Mouse (Mus musculus) liver, embryonic 15.5 days (tissue): ENCODE results near the gene Efcab9. TPM values are rescaled to one million over a fixed set of nuclear protein-coding genes. Genes with fewer than 3 reads are reported as not detected.

ENCODE experiments used
- ATAC-seq: fragments of 200-750 bp; cut with Nextera tagmentation; 2 replicates; pipeline ENCODE4 v1.8.0; 2017; ENCODE audit warnings: moderate number of reproducible peaks, mild to moderate bottlenecking, moderate library complexity; ENCODE audit not compliant: insufficient read depth
- H3K27ac ChIP-seq: fragments of 300-500 bp; sonication (generic); replicated peaks from 2 replicates; pipeline ENCODE4 v1.5.1; 2015; ENCODE audit warnings: mild to moderate bottlenecking, inconsistent platforms
- H3K27me3 ChIP-seq: fragments of 300-500 bp; sonication (generic); 2 replicates; pipeline ENCODE4 v1.6.1; 2015; ENCODE audit warnings: mild to moderate bottlenecking, inconsistent platforms
- H3K36me3 ChIP-seq: fragments of 300-500 bp; sonication (generic); replicated peaks from 2 replicates; pipeline ENCODE4 v1.6.1; 2015; ENCODE audit warnings: moderate library complexity, mild to moderate bottlenecking, inconsistent platforms
- H3K4me1 ChIP-seq: fragments of 300-500 bp; sonication (generic); replicated peaks from 2 replicates; pipeline ENCODE4 v1.6.1; 2015; ENCODE audit warnings: inconsistent platforms
- H3K4me2 ChIP-seq: fragments of 300-500 bp; sonication (generic); 2 replicates; pipeline ENCODE4 v1.6.1; 2015; ENCODE audit warnings: moderate library complexity, mild to moderate bottlenecking, inconsistent platforms
- H3K4me3 ChIP-seq: fragments of 300-500 bp; sonication (generic); replicated peaks from 2 replicates; pipeline ENCODE4 v1.5.1; 2015; ENCODE audit warnings: mild to moderate bottlenecking, inconsistent platforms
- H3K9ac ChIP-seq: fragments of 300-500 bp; sonication (generic); 2 replicates; pipeline ENCODE4 v1.6.1; 2015; ENCODE audit warnings: moderate library complexity, mild to moderate bottlenecking, inconsistent platforms
- H3K9me3 ChIP-seq: fragments of 300-500 bp; sonication (generic); replicated peaks from 2 replicates; pipeline ENCODE4 v1.6.1; 2016; ENCODE audit warnings: inconsistent platforms
- WGBS: fragments of 180-500 bp; shearing (Covaris S2); methylation state at CpG from one replicate; pipeline ENCODE4 v1.1.7; 2015; ENCODE audit warnings: mixed read lengths; ENCODE audit not compliant: insufficient replicate concordance; 5-methylcytosine and 5-hydroxymethylcytosine counted together
- polyA plus RNA-seq: library from polyadenylated mRNA; unstranded; fragments of >200 nt; fragmentation: Nextera tagmentation; extraction: Ambion mirVana; gene quantifications from 2 replicates; pipeline ENCODE4 v1.2.1, GENCODE M21; 2015

Gene Efcab9
- polyA plus RNA-seq, 1 experiment from 2014 or later = 0.41 TPM

DNA sequence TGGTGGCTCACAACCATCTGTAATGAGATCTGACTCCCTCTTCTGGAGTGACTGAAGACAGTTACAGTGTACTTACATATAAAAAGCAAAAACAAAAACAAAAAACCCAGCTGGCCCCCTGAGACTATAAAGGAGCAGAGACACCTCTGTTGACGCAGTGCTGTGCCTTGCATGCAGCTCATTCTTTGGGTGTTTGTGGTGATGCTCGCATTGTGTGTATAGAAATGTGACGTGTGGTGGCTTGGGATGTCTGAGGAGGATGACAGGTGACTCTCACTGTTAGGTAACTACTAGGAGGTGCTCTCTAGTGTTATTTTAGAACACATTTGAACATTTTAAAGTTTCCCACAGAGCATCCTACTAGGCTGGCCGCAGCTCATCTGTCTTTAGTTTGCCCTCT lies 3.8 kb upstream of the Efcab9 start:
- Histone ChIP-seq H3K27me3 (no peaks in the 10 kb centered on the region), H3K9ac (no peak overlapping the region), H3K4me2 (0 out of 2 replicates have a peak overlapping the region, but pooled peaks have one; percentile 6), H3K36me3 (0 out of 2 replicates have a peak, but pooled peaks cover 5% of the 10 kb centered on the region), H3K9me3 (no peaks in the 10 kb centered on the region), H3K4me3 (no peak overlapping the region), H3K27ac (no peak overlapping the region), H3K4me1 (peaks cover 87% of the 10 kb centered on the region)
- 81% methylated on average over 4 of the region's 4 CpGs for WGBS
- no peak for ATAC-seq

DNA sequence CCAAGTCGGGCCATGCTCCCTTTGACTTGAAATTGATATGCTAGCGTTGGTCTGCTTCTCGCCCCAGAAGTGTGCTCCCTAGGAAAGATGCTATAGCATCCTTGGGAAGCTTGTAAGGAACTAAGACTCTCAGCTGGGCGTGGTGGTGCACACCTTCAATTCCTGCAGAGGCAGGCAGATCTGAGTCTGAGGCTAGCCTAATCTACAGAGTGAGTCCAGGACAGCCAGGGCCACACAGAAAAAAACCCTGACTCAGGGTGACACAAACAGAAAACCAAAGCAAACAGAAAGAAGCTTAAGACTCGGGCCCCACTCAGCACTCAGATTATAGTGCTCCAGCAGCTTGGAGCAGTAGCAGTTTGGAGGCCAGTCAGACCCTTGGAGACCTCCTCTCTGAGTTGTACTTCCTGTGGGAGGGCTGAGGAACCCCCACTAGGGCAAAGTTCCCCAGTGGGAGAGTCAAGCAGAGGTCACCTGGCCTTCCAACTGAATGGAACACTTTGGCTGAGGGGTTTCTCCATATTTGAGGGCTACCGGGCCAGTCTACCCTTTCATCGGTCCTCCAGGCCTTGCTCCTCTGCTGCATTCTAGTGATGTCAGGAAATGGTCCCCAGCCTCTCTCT lies 2.7 kb upstream of the Efcab9 start:
- H3K36me3 ChIP-seq = 0 out of 2 replicates have a peak, but pooled peaks cover 5% of the 10 kb centered on the region
- peak overlapping the region; percentile 99 for H3K4me2 ChIP-seq
- H3K9me3 ChIP-seq = no peaks in the 10 kb centered on the region
- H3K4me3 ChIP-seq = peak overlapping the region; percentile 72
- no peak overlapping the region; the same call in 1 of the 2 replicates for H3K9ac ChIP-seq
- WGBS = 60% methylated on average over 7 of the region's 7 CpGs
- no peak for ATAC-seq
- peak overlapping the region; percentile 66 for H3K27ac ChIP-seq
- peaks cover 76% of the 10 kb centered on the region for H3K4me1 ChIP-seq
- no peaks in the 10 kb centered on the region for H3K27me3 ChIP-seq

- Histone ChIP-seq H3K9ac (peak overlapping the region; percentile 75), H3K9me3 (no peaks in the 10 kb centered on the region), H3K27me3 (no peaks in the 10 kb centered on the region), H3K4me3 (peak overlapping the region; percentile 72), H3K4me2 (peak overlapping the region; percentile 99), H3K36me3 (0 out of 2 replicates have a peak, but pooled peaks cover 5% of the 10 kb centered on the region), H3K4me1 (peaks cover 67% of the 10 kb centered on the region), H3K27ac (peak overlapping the region; percentile 66)
- WGBS = 1% methylated on average over 24 of the region's 24 CpGs
- ATAC-seq = peak; percentile 28; the same call in 1 of the 2 replicates
Measured at GRCm38 (mm10) chr11:32533482-32534261, 1.8 kb upstream of the Efcab9 start.

DNA sequence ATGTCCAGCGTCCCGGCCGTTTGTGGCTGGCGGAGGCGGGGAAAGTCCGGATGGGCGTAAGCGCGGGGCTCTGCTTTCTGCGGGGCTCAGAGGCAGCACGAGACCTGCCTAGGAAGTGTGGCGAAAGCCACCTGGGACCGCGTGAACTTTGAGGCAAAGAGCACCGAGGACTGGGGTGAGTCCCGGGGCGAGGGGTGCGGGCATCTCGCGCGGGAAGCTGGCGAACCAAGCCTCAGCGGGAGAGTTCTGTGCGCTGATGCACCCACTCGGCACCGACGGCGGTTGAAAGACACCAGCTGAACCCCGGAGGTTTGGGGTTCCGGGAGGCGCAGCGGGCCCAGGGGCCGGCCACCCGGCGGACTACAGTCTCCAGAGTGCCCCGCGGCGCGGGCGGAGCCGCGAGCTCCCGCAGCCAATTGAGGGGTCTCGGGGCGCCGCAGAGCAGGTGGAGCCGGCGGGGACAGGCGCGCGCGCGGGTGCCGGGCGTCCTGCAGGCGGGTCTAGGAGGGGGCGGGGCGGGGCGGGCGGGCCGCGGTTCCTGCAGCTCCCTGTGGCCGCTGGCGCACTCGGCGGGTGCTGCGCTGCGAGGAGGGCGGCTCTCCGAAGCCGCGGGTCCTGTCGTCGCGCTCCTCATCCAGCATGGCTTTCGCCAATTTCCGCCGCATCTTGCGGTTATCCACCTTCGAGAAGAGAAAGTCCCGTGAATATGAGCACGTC lies 1.0 kb upstream of the Efcab9 start, which contains the start of gene Stk10:
Gene Stk10, plus strand, starts transcription at position 541 of the 717 bp plus-strand sequence.
- 0 out of 2 replicates have a peak, but pooled peaks cover 5% of the 10 kb centered on the region for H3K36me3 ChIP-seq
- H3K4me2 ChIP-seq = peak within 1 kb of the TSS; percentile 99
- peak within 1 kb of the TSS; percentile 75 for H3K9ac ChIP-seq
- peak; percentile 97 for ATAC-seq
- peak within 1 kb of the TSS; percentile 80 for H3K27ac ChIP-seq
- peaks cover 60% of the 10 kb centered on the region for H3K4me1 ChIP-seq
- peak within 1 kb of the TSS; percentile 72 for H3K4me3 ChIP-seq
- H3K9me3 ChIP-seq = no peaks in the 10 kb centered on the region
- H3K27me3 ChIP-seq = no peaks in the 10 kb centered on the region
- under 1% methylated on average over 66 of the region's 82 CpGs for WGBS

GRCm38 (mm10) chr11:32530151-32530550 lies 1.7 kb downstream of the Efcab9 start:
- 53% methylated on average over 1 of the region's 1 CpGs for WGBS
- H3K9me3 ChIP-seq = no peaks in the 10 kb centered on the region
- no peak overlapping the region for H3K4me3 ChIP-seq
- no peaks in the 10 kb centered on the region for H3K27me3 ChIP-seq
- no peak overlapping the region for H3K4me2 ChIP-seq
- peaks cover 37% of the 10 kb centered on the region for H3K4me1 ChIP-seq
- no peak overlapping the region for H3K9ac ChIP-seq
- ATAC-seq = no peak
- H3K27ac ChIP-seq = no peak overlapping the region
- H3K36me3 ChIP-seq = 0 out of 2 replicates have a peak, but pooled peaks cover 2% of the 10 kb centered on the region

DNA sequence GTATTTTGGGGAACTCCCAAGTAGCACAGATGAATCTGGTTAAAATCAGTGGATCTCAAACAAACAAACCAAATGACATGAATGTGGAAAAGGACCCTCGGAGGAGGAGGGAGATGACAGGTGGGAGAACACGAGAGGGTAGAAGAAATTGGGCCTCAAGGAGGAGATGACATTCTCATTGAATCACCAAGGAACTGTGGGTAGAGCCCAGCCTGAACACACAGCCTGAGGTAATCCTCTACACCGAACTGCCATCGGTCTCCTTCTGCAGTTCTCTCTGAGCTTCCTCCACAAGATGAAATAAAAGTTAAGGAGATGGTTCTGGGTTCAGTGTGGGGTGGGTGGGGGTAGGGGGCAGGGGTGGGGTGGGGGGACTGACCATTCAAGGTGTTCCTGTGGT lies 4.9 kb downstream of the Efcab9 start:
- ATAC-seq = no peak
- WGBS = 67% methylated on average over 4 of the region's 4 CpGs
- H3K27me3 ChIP-seq = no peaks in the 10 kb centered on the region

DNA sequence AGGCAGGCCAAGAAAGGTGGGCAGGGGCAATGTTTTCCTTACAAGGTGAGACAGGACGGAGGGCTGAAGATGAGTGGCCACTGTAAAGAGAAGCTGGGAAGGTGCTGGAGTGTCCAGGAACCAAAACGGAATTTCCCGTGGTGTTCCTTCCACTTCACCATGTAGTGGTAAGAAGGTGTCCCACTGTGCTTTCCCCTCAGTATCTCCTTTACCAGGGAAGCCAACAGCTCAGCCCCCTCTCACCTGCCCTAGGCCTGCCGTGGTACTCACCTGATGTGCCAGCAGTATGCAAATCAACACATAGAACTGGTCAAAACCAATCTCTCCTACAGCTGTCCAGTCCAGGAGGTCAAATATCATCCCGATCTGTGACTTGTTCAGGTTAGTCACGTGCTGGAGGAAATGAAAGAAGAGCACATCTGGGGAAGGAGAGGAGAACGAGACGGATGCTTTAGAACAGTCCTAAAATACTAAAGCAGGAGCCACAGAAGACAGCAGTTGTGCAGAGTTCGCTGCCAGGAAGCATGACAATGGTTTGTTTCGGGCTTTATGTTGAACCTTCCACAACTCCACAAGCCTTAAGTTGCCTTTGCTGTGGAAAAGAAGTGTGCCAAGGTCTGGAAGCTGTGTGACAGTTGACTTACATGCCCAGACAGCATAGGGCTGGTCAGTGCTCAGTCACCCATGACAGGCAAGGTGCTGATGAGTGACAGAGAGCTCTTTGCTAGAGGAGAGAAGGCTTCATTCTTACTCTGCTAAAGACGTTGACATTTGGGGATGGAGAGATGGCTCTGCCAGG lies 7.6 kb downstream of the Efcab9 start:
- Histone ChIP-seq H3K9ac (no peak overlapping the region), H3K4me3 (no peak overlapping the region), H3K9me3 (no peaks in the 10 kb centered on the region), H3K4me2 (no peak overlapping the region), H3K27me3 (no peaks in the 10 kb centered on the region), H3K36me3 (no peaks in the 10 kb centered on the region), H3K27ac (no peak overlapping the region), H3K4me1 (peaks cover 6% of the 10 kb centered on the region)
- ATAC-seq = no peak
- WGBS = 66% methylated on average over 11 of the region's 11 CpGs

More for the DNA sequence above, 4.9 kb downstream of the Efcab9 start:
- no peak overlapping the region for H3K9ac ChIP-seq
- no peak overlapping the region for H3K4me3 ChIP-seq
- no peak overlapping the region for H3K27ac ChIP-seq
- H3K36me3 ChIP-seq = no peaks in the 10 kb centered on the region
- H3K4me2 ChIP-seq = no peak overlapping the region
- H3K9me3 ChIP-seq = no peaks in the 10 kb centered on the region
- peaks cover 9% of the 10 kb centered on the region for H3K4me1 ChIP-seq

DNA sequence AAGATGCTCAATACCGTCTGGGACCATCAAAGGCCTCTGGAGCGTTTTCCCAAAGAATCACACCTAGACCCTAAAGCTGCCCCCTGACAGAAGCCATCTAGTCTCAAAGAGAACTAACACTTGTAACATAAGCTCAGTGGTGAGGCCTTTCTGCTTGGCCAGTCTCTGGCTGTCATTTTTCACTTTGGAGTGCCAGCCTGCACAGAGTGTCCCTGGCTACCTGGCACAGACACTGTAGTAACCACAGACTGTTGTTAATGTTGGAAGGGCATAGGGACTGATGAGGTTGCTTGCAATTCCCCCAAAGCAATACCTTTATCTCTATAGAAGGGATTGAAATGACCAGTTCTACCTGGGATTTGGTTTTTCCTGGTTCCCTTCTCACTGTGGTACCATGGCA lies 10.6 kb downstream of the Efcab9 start:
- Histone ChIP-seq H3K36me3 (0 out of 2 replicates have a peak, but pooled peaks cover 4% of the 10 kb centered on the region), H3K27ac (no peak overlapping the region), H3K4me3 (no peak overlapping the region), H3K4me2 (no peak overlapping the region), H3K4me1 (peaks cover 11% of the 10 kb centered on the region), H3K9me3 (no peaks in the 10 kb centered on the region), H3K9ac (no peak overlapping the region), H3K27me3 (no peaks in the 10 kb centered on the region)
- no peak for ATAC-seq
- WGBS = 73% methylated on average over 2 of the region's 2 CpGs

DNA sequence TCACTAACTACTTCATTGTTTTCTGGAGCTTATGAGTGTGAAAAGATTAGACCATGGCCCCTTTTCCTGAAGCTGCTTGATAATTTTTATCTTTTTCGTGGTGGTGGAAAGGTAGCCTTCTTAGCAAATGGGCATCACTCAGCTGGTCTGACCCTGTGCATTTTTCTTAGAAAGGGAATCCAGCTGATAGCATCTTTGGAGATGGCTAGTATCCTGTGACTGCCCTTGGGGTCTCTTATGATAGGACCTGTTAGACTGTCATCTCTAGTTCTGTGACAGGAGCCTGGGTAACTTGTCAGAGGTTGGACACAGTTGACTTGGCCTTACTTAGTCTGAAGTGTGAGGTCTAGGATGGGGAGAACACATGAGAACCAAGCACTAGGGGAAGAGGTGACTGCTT lies 12.5 kb downstream of the Efcab9 start:
- H3K4me1 ChIP-seq = peaks cover 11% of the 10 kb centered on the region
- no peaks in the 10 kb centered on the region for H3K27me3 ChIP-seq
- no peak overlapping the region for H3K4me3 ChIP-seq
- no peak overlapping the region for H3K27ac ChIP-seq
- no peak for ATAC-seq
- no peaks in the 10 kb centered on the region for H3K9me3 ChIP-seq
- H3K4me2 ChIP-seq = no peak overlapping the region
- no peak overlapping the region for H3K9ac ChIP-seq
- WGBS = 24% methylated on average over 1 of the region's 1 CpGs
- 0 out of 2 replicates have a peak, but pooled peaks cover 4% of the 10 kb centered on the region for H3K36me3 ChIP-seq

DNA sequence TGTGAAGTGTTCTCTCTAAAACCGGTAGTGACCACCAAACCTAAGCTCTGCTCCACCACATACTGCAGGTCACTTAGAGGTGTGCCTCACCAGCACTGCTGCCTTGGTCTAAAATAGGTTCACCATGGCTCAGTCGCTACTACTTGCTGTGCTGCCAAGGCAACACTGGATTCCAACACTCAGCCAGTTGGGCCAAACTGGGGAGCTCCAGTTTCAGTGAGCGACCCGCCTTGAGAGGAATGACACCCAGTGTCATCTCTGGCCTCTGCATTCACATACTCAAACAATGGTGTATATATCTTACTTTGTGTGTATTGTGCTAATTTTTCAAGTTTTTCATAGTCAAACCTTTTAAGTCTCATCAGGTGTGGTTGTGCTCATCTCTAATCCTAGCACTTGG lies 13.1 kb downstream of the Efcab9 start:
- Histone ChIP-seq H3K27me3 (no peaks in the 10 kb centered on the region), H3K9me3 (no peaks in the 10 kb centered on the region), H3K27ac (no peak overlapping the region), H3K4me1 (peaks cover 11% of the 10 kb centered on the region), H3K4me2 (no peak overlapping the region), H3K4me3 (no peak overlapping the region), H3K36me3 (0 out of 2 replicates have a peak, but pooled peaks cover 4% of the 10 kb centered on the region), H3K9ac (no peak overlapping the region)
- ATAC-seq = no peak
- 84% methylated on average over 4 of the region's 4 CpGs for WGBS
